Mouse (Mus musculus) left cerebral cortex, postnatal 36 days (tissue): ENCODE data around the gene Hip1. TPM values are rescaled to one million over a fixed set of nuclear protein-coding genes. Genes with fewer than 3 reads are reported as not detected.
A peak's percentile ranks its signal among the peaks of the same experiment; 100 is the strongest.
"Not testable (repeated sequence)": the region's sequence is repeated elsewhere in the genome, so short reads cannot be mapped to it uniquely, and the experiment has no call there.

Experiments used
- DNase-seq, 2 experiments: peaks; one replicate each; pipeline ENCODE4 v3.0.0; 2021 to 2022; ENCODE audit warnings: low spot score in 2 of 2, mixed read lengths in 1 of 2
- intact Hi-C: fragments of 180-260 bp; cut with DNase I; formaldehyde crosslinking; loops from one replicate; pipeline ENCODE4 v1.15.1; 2025
- total RNA-seq, 2 experiments: library from RNA; stranded (reverse); gene quantifications; 2 replicates each; pipeline ENCODE4 v1.2.3; 2021

The Hip1 gene
- total RNA-seq, 2 experiments from 2014 or later = 44.6 to 61.3 TPM

- no peak for DNase-seq
- intact Hi-C loops = no loop called here
Measured at GRCm38 (mm10) chr5:135496489-135496888, 48.4 kb downstream of the Hip1 start.

- intact Hi-C loops = loop anchor here (2.0 kb wide), 1 partner anchor 95 kb away; no protein-coding TSS in a partner anchor
- no peak for DNase-seq
Measured at GRCm38 (mm10) chr5:135495471-135495870, 49.4 kb downstream of the Hip1 start.

GRCm38 (mm10) chr5:135494183-135494910, 50.6 kb downstream of the Hip1 start:
- no peak for DNase-seq
- intact Hi-C loops = loop anchor here (2.0 to 5.0 kb wide), 2 partner anchors 42 to 94 kb away; no protein-coding TSS in a partner anchor

- intact Hi-C loops = loop anchor here (5.0 kb wide), 1 partner anchor 41 kb away; no protein-coding TSS in a partner anchor
Measured at GRCm38 (mm10) chr5:135493095-135493494, 51.8 kb downstream of the Hip1 start.

GRCm38 (mm10) chr5:135492126-135492525, 52.8 kb downstream of the Hip1 start:
- no peak for DNase-seq
- intact Hi-C loops = loop anchor here (5.0 kb wide), 1 partner anchor 40 kb away; no protein-coding TSS in a partner anchor

More at GRCm38 (mm10) chr5:135493095-135493494, 51.8 kb downstream of the Hip1 start:
- DNase-seq = no peak

GRCm38 (mm10) chr5:135489695-135490294, 55.1 kb downstream of the Hip1 start:
- peak in 1 of 2 experiments; percentile 26 for DNase-seq
- intact Hi-C loops = loop anchor here (1.0 to 5.0 kb wide), 2 partner anchors 29 to 37 kb away; no protein-coding TSS in a partner anchor

DNA sequence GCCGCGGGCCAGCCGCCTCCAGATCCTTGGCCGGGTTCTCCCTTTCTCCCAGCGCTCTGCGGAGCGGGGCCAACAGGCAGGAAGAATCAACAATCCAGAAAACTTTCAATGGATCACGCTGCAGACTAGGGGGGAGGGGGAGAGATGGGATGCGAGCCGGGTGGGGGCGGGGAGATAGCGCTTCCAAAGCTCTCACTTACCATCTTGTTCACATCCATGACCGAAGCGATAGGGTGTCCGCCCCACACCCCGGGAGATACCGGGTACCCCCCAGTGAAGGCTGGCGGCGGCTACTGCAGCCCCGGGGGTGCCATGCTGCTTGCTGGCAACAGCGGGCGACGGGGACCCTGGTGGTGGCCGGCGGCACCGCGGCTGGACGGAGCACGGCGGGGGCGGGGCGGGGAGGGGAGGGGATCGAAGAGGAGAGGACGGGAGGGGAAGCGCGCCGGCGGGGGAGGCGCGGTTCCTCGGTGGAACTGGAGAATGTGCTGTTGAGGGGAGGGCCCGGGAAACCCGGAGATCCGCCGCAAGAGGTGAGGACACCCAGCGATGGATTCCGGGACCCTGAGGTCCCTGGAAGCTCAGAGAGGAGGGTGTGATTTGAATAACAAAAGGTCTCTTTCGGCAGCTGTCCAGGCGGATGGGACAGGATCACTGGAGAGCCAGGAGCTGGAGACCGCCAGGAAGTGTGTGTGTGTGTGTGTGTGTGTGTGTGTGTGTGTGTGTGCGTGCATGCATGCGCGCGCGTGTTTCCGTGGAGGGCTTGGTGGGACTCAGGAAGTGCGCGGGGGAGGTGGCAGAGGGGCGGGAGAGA, 55.8 kb downstream of the Hip1 start:
- peak; percentile 71 to 75 for DNase-seq
- intact Hi-C loops = loop anchor here (1.0 kb wide), 1 partner anchor 29 kb away; no protein-coding TSS in a partner anchor

DNA sequence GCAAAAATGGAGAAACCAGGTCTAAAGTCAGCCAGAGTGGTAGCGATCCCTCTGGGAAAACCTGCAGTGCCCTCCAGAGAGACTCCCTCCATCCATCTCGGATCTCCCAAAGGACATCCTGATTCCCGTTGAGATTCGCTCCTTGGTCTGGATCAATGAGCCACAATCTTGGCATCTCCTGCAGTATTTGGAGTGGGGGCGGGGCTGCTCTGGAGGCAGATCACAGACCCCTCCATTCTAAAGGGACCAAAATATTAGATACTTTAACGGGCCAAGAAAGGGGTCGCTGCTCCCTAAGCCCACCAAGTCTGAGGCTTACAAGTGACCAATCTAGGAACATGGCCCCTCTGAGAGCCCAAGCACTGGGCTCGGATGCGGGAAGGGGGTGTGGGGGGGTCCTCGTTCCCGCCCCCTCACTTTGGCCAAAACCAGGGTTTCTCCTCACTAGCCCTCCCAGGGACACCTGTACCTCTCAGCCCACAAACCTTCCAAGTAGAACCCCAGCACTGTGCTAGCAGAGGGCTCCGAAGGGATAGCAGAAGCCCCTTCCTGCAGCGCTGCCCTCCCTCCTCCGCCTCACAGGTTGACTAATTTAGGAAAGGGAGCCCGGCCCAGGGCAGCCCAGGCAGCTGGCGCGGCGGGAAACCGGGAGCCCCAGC, 56.6 kb downstream of the Hip1 start:
- no peak for DNase-seq
- intact Hi-C loops = no loop called here

- intact Hi-C loops = no loop called here
Measured at GRCm38 (mm10) chr5:135485289-135485688, 59.6 kb downstream of the Hip1 start.

DNA sequence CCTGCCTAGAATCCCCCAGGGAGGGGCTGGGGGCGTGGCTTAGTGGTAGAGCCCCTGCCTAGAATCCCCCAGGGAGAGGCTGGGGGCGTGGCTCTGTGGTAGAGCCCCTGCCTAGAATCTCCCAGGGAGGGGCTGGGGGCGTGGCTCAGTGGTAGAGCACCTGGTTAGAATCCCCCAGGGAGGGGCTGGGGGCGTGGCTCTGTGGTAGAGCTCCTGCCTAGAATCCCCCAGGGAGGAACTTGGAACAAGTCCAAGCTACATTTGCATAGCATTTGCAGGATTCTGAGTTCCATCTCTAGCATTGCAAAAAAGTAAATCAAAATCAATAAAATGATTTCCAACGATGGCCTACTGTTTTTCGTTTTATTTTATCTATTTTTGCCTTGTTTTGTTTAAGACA, 61.1 kb downstream of the Hip1 start:
- intact Hi-C loops, DNase-seq: not testable (repeated sequence)

More at GRCm38 (mm10) chr5:135485289-135485688, 59.6 kb downstream of the Hip1 start:
- no peak for DNase-seq

DNA sequence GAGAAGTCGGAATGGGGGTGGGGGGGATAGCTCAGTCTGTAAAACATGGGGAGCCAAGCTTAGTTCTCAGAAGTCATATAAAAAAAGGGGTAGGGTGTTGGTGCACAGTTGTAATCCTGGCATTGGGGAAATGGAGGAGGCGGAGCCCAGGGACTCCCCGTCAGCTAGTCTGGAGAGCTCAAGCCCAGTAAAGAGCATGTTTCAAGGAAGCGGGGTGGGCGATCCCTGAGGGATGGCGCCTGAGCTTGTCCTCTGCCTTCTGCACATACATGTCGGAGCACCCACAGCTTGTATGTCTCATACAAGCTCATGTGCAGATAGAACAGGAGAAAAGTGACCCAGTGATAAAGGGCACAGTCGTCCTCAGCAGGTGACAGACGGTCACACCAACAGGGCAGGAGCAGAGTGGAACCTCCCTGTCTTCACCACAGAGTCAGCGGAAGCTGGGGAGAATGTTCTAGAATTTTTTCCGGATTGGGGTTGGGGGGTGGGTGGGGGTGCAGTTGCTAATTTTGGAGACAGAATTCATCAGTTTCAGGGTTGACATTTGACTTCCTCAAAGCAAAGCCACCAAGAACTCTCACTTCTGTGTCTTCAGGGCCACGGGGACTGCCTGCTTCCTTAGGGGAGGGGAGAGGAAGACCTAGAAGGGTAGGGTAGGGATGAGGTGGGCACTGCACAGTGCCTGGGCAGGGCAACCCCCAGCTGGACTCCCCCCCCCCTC, 65.9 kb downstream of the Hip1 start:
- no peak for DNase-seq
- intact Hi-C loops = no loop called here

DNA sequence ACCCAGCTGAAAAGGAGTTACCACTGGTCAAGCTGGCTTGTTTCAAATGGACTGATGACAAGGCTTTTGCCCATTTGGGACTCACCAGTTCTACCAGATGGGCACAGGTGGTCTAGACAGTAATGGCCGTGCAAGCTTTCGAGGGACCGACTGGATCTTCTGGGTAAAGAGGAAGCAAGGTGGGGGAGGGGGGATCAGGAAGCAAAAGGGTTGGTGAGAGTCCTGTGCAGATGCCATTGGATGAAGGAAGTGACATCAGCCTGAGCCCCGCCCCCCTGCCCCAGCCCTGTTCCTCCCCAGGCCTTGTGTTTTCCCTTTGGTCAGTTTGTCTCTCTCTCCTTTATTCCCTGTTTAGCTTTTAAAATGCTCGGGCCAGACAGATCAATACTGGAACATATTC, 68.7 kb downstream of the Hip1 start:
- intact Hi-C loops = no loop called here

DNA sequence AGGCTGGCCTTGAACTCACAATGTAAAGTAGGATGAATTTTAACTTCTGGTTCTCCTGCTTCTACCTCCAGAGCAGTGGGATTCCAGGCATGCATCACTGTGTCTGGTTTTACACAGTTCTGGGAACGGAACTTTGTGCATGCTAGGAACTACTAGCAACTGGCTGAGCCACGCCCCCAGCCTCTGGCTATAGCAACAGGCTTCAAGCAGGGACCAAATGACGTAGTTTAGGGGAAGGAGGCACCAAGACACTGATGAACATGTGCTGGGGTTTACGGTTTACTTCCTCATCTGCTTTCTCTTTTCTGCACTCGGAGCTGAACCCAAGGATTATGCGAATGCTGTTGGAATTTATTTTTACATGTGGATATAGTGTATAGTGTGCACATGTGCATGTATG, 72.5 kb downstream of the Hip1 start:
- intact Hi-C loops = no loop called here

More for the DNA sequence above, 68.7 kb downstream of the Hip1 start:
- no peak for DNase-seq

DNA sequence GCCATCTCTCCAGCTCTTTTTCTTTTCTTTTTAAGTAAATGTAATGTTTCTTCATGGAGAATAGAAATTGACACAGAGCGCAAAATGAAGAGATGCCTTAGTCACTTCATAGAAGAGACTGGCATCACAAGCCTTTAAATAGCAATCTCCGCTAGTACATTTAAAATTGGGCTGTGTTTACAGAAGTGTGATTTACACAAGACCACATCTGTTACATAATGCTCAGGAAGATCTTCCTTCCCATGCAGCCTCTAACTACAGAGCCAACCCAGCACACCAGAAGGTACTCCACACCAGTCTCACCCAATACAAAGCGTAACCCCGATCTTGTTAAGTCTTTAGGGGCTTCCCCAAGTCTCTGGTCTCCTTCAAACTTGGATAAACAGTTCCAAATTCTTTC, 73.2 kb downstream of the Hip1 start:
- no peak for DNase-seq
- intact Hi-C loops = no loop called here

More for the DNA sequence above, 72.5 kb downstream of the Hip1 start:
- DNase-seq = no peak

- DNase-seq = no peak
Measured at GRCm38 (mm10) chr5:135468280-135468679, 76.6 kb downstream of the Hip1 start.

DNA sequence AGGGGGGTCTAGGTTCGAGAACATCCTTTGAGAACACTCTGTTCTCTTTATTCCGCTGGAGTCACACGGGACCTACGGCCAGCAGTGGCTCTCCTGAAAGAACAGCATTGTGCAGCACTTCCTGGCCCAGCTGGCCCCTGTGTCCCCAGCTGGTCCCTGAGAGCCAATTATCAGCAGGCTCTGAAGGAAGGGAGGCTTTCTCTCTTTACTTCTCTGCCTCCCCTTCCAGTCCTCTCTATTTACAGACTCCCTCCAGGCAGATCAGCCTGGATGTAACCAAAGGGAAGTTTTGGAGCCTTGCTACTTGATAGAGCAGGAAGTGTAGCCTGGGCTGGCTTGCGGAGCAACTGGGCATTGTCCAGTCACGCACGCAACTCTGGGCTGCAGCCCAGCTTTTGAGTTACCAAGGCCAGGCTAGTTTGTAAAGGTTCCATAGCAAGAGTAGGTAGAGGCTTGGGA, 79.1 kb downstream of the Hip1 start:
- intact Hi-C loops = no loop called here
- peak in 1 of 2 experiments; percentile 32 for DNase-seq

More at GRCm38 (mm10) chr5:135468280-135468679, 76.6 kb downstream of the Hip1 start:
- intact Hi-C loops = no loop called here

DNA sequence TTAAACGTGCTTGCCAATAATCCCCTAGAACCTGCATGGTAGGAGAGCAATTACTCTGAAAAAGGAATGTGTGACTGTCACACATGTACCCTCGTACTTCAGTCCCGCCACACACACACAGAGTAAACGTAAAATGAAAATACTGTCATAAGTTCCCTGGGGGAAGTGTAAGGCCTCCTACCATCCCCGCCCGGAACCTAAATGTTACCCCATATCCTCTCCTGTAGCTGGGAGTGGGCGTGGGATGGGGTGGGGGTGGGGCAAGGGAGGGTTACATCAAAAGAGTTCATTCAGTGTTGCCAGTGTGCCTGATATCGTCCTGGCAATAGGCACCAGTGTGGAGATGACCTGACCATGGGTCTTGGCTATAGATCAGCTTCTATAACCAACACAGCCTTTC, 81.5 kb downstream of the Hip1 start:
- DNase-seq = no peak
- intact Hi-C loops = no loop called here

DNA sequence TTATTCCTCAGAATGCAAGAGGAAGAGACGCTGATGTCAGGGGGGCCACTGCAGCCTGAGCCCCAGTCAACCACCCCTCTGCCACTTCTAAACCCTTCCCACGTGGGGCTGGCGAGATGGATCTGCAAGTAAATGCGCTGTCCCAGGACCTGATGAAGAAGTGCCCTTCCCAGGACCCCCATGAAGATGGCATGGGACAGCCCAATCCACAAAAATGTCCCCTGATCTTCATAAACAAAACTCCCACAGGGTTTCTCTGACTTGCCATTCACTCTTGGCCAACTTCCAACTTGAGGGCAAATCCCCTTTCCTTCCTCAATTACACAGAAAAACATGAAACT, 84.1 kb downstream of the Hip1 start:
- intact Hi-C loops = loop anchor here (1.0 kb wide), 1 partner anchor 28 kb away; no protein-coding TSS in a partner anchor
- no peak for DNase-seq
